Mouse (Mus musculus): ENCODE data around the gene Nipal4.

Nipal4 gene

GRCm38 (mm10) chr11:46157462-46157861 lies 8.8 kb downstream of the Nipal4 start:
- no peak for DNase-seq

- no peak for DNase-seq
These were observed 9.4 kb downstream of the Nipal4 start for GRCm38 (mm10) chr11:46156945-46157344.

GRCm38 (mm10) chr11:46146619-46147018 lies 19.7 kb downstream of the Nipal4 start:
- DNase-seq = no peak

GRCm38 (mm10) chr11:46145163-46145875 lies 21.0 kb downstream of the Nipal4 start:
- no peak for DNase-seq

- DNase-seq = no peak
These were observed 23.0 kb downstream of the Nipal4 start for GRCm38 (mm10) chr11:46143342-46143741.

GRCm38 (mm10) chr11:46134899-46135298 lies 31.4 kb downstream of the Nipal4 start:
- DNase-seq = no peak

GRCm38 (mm10) chr11:46131022-46131986 lies 35.0 kb downstream of the Nipal4 start:
- DNase-seq = no peak

GRCm38 (mm10) chr11:46128548-46128945 lies 37.8 kb downstream of the Nipal4 start:
- DNase-seq = peak; percentile 73 to 84

- DNase-seq = no peak
These were observed 38.4 kb downstream of the Nipal4 start for GRCm38 (mm10) chr11:46127621-46128547.

GRCm38 (mm10) chr11:46126827-46127410 lies 39.4 kb downstream of the Nipal4 start:
- DNase-seq = no peak

- no peak for DNase-seq
These were observed 40.0 kb downstream of the Nipal4 start for GRCm38 (mm10) chr11:46126317-46126716.

- DNase-seq = no peak
These were observed 40.5 kb downstream of the Nipal4 start for GRCm38 (mm10) chr11:46125835-46126229.

GRCm38 (mm10) chr11:46125093-46125834 lies 41.0 kb downstream of the Nipal4 start:
- no peak for DNase-seq

- no peak for DNase-seq
These were observed 42.9 kb downstream of the Nipal4 start for GRCm38 (mm10) chr11:46123328-46123866.

- no peak for DNase-seq
These were observed 43.4 kb downstream of the Nipal4 start for GRCm38 (mm10) chr11:46122875-46123274.

- no peak for DNase-seq
These were observed 44.6 kb downstream of the Nipal4 start for GRCm38 (mm10) chr11:46121666-46122065.

GRCm38 (mm10) chr11:46120084-46120483 lies 46.2 kb downstream of the Nipal4 start:
- DNase-seq = no peak

GRCm38 (mm10) chr11:46119624-46120023 lies 46.7 kb downstream of the Nipal4 start:
- DNase-seq = no peak

GRCm38 (mm10) chr11:46116510-46116909 lies 49.8 kb downstream of the Nipal4 start:
- DNase-seq = no peak

- no peak for DNase-seq
These were observed 50.7 kb downstream of the Nipal4 start for GRCm38 (mm10) chr11:46115411-46116173.

All from cerebellum, postnatal 25 days (tissue).